Mouse (Mus musculus): Measurements from ENCODE around the gene Htt. TPM values are rescaled to one million over a fixed set of nuclear protein-coding genes. Genes with fewer than 3 reads are reported as not detected.
"Not testable (repeated sequence)": the region's sequence is repeated elsewhere in the genome, so short reads cannot be mapped to it uniquely, and the experiment has no call there.

Htt gene
- polyA plus RNA-seq (2015; fragmentation: Nextera tagmentation; extraction: Ambion mirVana): 4.8 and 4.9 TPM in 2 replicates

DNA sequence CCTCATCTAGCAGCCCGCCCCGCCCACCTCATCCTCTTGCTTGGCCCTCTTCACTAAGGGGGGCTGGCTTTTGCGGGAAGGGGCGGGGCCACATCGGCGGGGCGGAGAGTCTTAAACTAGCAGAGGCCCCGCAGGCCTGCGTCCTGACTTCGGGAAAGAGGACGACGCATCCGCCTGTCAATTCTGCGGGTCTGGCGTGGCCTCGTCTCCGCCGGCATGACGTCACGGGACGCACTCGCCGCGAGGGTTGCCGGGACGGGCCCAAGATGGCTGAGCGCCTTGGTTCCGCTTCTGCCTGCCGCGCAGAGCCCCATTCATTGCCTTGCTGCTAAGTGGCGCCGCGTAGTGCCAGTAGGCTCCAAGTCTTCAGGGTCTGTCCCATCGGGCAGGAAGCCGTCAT is at the start of gene Htt:
TSS of gene Htt (plus strand) at position 232 of the 400 bp plus-strand sequence.
- Histone ChIP-seq H3K27ac (peak within 1 kb of the TSS; percentile 91), H3K4me1 (replicated peaks) (peaks cover 35% of the 10 kb centered on the region), H3K27me3 (no peaks in the 10 kb centered on the region), H3K4me3 (replicated peaks) (peak within 1 kb of the TSS; percentile 98), H3K4me2 (peak within 1 kb of the TSS; percentile 91), H3K9me3 (replicated peaks) (no peaks in the 10 kb centered on the region), H3K36me3 (no peaks in the 10 kb centered on the region), H3K9ac (peak within 1 kb of the TSS; percentile 99)
- peak; percentile 94 for DNase-seq
- peak; percentile 95 for ATAC-seq (ENCODE audit: low read depth)
- under 1% methylated on average over 35 of the region's 35 CpGs for WGBS (ENCODE audit: insufficient replicate concordance)

DNA sequence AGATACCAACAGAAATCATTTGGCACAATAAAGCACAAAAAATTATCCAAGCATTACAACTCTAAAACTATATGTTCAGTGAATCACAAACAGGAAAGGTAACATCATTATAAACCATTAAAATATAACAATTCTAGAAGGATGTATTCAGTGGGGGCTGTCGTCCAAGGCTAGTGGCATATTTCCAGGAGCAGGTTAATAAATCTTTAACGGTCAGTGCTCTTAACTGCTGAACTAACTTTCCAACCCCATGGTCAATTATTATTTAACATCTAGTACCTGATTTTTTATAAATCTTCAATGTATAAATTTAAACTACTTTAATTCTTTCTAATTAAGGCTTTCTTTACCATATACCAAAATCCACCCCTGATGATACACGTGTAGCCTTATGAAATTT is 47.2 kb upstream of the Htt start:
- not testable (repeated sequence) for H3K4me1 ChIP-seq (replicated peaks); ATAC-seq (ENCODE audit: low read depth); H3K9ac ChIP-seq; H3K4me2 ChIP-seq; DNase-seq; H3K27ac ChIP-seq; H3K9me3 ChIP-seq (replicated peaks); H3K27me3 ChIP-seq; H3K4me3 ChIP-seq (replicated peaks); H3K36me3 ChIP-seq
- 65% methylated on average over 3 of the region's 3 CpGs for WGBS (ENCODE audit: insufficient replicate concordance)

- WGBS (ENCODE audit: insufficient replicate concordance): 58% methylated on average over 5 of the region's 5 CpGs
- no peak for DNase-seq
- no peaks in the 10 kb centered on the region for H3K4me1 ChIP-seq (replicated peaks)
- H3K27ac ChIP-seq: no peak overlapping the region
- H3K27me3 ChIP-seq: peaks cover 5% of the 10 kb centered on the region; the same call in 1 of the 2 replicates
- ATAC-seq (ENCODE audit: low read depth): no peak
- H3K9me3 ChIP-seq (replicated peaks): no peaks in the 10 kb centered on the region
- no peak overlapping the region for H3K4me3 ChIP-seq (replicated peaks)
- no peak overlapping the region for H3K4me2 ChIP-seq
- no peak overlapping the region for H3K9ac ChIP-seq
- no peaks in the 10 kb centered on the region for H3K36me3 ChIP-seq
These were observed 46.7 kb upstream of the Htt start for GRCm38 (mm10) chr5:34714816-34715215.

DNA sequence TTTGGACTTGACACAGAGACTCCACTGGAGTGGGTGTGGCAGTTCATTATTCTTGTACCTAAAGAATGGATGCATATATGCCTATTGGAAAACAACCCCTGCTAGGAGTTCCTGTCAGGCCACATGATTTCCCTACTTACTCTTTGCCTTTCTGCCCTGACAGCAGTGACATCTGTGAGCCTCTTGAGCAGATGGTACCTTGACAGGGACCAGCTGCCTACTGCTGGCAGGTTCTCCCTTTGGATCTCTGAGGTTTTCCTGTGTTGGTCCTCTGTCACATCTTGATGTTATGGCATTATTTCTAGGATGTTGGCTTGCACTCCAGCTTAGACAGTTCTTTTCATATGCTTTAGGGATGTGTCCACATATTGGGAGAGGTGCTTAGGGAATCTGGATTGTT is 32.4 kb upstream of the Htt start:
- no peak overlapping the region for H3K27ac ChIP-seq
- DNase-seq (no peak), ATAC-seq (ENCODE audit: low read depth) (no peak)
- no peak overlapping the region for H3K4me3 ChIP-seq (replicated peaks)
- no peak overlapping the region for H3K9ac ChIP-seq
- H3K4me2 ChIP-seq: no peak overlapping the region
- H3K4me1 ChIP-seq (replicated peaks): peaks cover 13% of the 10 kb centered on the region
- H3K27me3 ChIP-seq: no peaks in the 10 kb centered on the region
- H3K9me3 ChIP-seq (replicated peaks): no peaks in the 10 kb centered on the region
- H3K36me3 ChIP-seq: no peaks in the 10 kb centered on the region

DNA sequence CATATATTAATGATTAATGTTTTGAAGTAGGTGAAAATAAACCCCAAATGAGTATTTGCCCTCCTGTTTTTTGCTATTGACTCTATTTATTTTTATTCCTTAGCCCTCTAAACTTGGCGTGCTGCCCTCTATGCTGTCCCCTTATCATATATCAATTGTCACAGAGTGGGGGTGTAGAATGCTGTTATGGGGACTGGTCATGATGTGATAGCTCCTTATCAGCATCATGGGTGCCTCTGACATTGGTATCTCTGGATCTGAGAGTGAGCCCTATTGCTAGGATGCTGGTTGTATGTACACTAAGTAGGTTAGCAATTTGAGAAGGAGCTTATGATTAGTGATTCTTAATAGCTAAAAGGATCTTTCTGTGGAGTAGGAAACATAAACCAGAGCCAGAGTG is 31.3 kb upstream of the Htt start:
- H3K9ac ChIP-seq: no peak overlapping the region
- no peaks in the 10 kb centered on the region for H3K9me3 ChIP-seq (replicated peaks)
- no peak overlapping the region for H3K4me3 ChIP-seq (replicated peaks)
- H3K4me1 ChIP-seq (replicated peaks): peaks cover 13% of the 10 kb centered on the region
- ATAC-seq (ENCODE audit: low read depth) (peak; percentile 84), DNase-seq (peak; percentile 11)
- no peaks in the 10 kb centered on the region for H3K36me3 ChIP-seq
- H3K27ac ChIP-seq: no peak overlapping the region
- 0 out of 2 replicates have a peak, but pooled peaks cover 2% of the 10 kb centered on the region for H3K27me3 ChIP-seq
- 21% methylated on average over 1 of the region's 1 CpGs for WGBS (ENCODE audit: insufficient replicate concordance)
- H3K4me2 ChIP-seq: no peak overlapping the region

- no peak for ATAC-seq (ENCODE audit: low read depth)
- H3K9me3 ChIP-seq (replicated peaks): no peaks in the 10 kb centered on the region
- no peak overlapping the region for H3K9ac ChIP-seq
- H3K4me2 ChIP-seq: no peak overlapping the region
- H3K27ac ChIP-seq: no peak overlapping the region
- no peak overlapping the region for H3K4me3 ChIP-seq (replicated peaks)
- no peaks in the 10 kb centered on the region for H3K4me1 ChIP-seq (replicated peaks)
- H3K36me3 ChIP-seq: no peaks in the 10 kb centered on the region
- 50% methylated on average over 3 of the region's 3 CpGs for WGBS (ENCODE audit: insufficient replicate concordance)
- DNase-seq: no peak
- H3K27me3 ChIP-seq: peaks cover 14% of the 10 kb centered on the region; the same call in 1 of the 2 replicates
These were observed 10.1 kb upstream of the Htt start for GRCm38 (mm10) chr5:34751477-34751876.

DNA sequence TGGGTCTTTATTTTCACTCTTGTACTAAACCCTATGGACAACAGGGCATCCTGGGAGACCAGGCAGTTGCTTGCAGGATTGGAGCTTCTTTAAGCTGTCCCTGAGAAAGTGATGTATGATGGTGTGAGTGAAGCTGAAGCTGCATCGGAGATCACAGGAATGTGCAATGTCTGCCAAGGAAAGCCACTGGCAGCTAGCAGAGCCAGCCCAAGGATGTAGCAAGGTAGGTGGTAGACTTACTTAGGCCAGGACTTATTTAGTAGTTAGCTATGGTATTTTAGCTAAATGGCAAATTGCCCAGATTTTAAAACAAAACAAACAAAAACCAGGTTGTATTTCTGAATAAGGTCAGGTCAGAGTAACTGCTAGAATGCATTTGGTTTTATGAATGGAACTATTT is 2.8 kb upstream of the Htt start:
- H3K4me3 ChIP-seq (replicated peaks): no peak overlapping the region
- DNase-seq: no peak

DNA sequence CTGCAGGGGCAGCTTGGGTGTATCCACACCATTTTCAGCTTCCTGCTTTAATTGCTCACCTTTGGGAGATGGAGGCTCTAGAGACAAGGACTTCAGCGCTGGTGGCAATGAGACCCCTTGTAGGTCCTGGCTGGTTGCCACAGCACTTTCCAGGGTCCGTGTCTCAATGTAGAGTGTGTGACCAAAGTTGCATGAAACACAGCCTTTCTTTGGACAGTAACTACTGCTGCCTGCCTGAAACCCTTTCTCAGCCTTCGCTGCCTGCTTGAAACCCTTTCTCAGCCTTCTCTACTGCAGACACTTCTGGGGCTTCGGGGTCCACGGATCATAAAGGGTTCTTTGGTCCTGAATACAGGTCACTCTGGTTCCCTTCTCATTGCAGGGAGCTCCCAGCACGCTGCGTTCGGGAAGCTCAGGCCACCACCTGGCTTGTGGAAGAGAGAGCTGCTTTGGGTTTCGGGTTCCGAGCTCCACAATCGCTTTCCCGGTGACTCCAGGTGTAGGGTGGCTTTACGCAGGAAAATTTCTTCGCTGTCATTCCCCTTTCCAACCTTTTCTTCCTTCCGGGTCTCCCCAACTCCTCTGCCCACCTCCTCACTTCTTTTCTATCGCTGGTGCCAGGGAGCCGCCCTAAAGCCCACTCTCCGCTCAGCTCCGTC is 561 bp upstream of the Htt start:
- Histone ChIP-seq H3K4me1 (replicated peaks) (peaks cover 30% of the 10 kb centered on the region), H3K4me3 (replicated peaks) (peak overlapping the region; percentile 98), H3K27me3 (peaks cover under 1% of the 10 kb centered on the region; the same call in 1 of the 2 replicates), H3K36me3 (no peaks in the 10 kb centered on the region), H3K9ac (peak overlapping the region; percentile 99), H3K27ac (peak overlapping the region; percentile 91), H3K9me3 (replicated peaks) (no peaks in the 10 kb centered on the region), H3K4me2 (peak overlapping the region; percentile 91)
- DNase-seq (peak; percentile 3), ATAC-seq (ENCODE audit: low read depth) (peak; percentile 6; the same call in 1 of the 2 replicates)
- 2% methylated on average over 19 of the region's 19 CpGs for WGBS (ENCODE audit: insufficient replicate concordance)

More for the DNA sequence above, 2.8 kb upstream of the Htt start:
- Histone ChIP-seq H3K9me3 (replicated peaks) (no peaks in the 10 kb centered on the region), H3K4me1 (replicated peaks) (peaks cover 16% of the 10 kb centered on the region), H3K27me3 (peaks cover 5% of the 10 kb centered on the region; the same call in 1 of the 2 replicates), H3K36me3 (no peaks in the 10 kb centered on the region), H3K9ac (no peak overlapping the region), H3K4me2 (no peak overlapping the region), H3K27ac (no peak overlapping the region)
- WGBS (ENCODE audit: insufficient replicate concordance): 73% methylated on average over 1 of the region's 1 CpGs
- ATAC-seq (ENCODE audit: low read depth): no peak

- H3K4me3 ChIP-seq (replicated peaks): peak overlapping the region; percentile 98
- ATAC-seq (ENCODE audit: low read depth): peak; percentile 50
- peak overlapping the region; percentile 99 for H3K9ac ChIP-seq
- peaks cover 38% of the 10 kb centered on the region for H3K4me1 ChIP-seq (replicated peaks)
- H3K4me2 ChIP-seq: peak overlapping the region; percentile 91
- no peaks in the 10 kb centered on the region for H3K27me3 ChIP-seq
- H3K36me3 ChIP-seq: no peaks in the 10 kb centered on the region
- no peaks in the 10 kb centered on the region for H3K9me3 ChIP-seq (replicated peaks)
- under 1% methylated on average over 46 of the region's 54 CpGs for WGBS (ENCODE audit: insufficient replicate concordance)
- DNase-seq: peak; percentile 44
- peak overlapping the region; percentile 91 for H3K27ac ChIP-seq
These were observed 533 bp downstream of the Htt start for GRCm38 (mm10) chr5:34761934-34762611.

GRCm38 (mm10) chr5:34771818-34772217 is 10.3 kb downstream of the Htt start:
- Histone ChIP-seq H3K9me3 (replicated peaks) (no peaks in the 10 kb centered on the region), H3K4me2 (no peak overlapping the region), H3K27ac (no peak overlapping the region), H3K27me3 (no peaks in the 10 kb centered on the region), H3K4me3 (replicated peaks) (no peak overlapping the region), H3K36me3 (no peaks in the 10 kb centered on the region), H3K4me1 (replicated peaks) (peaks cover 32% of the 10 kb centered on the region), H3K9ac (no peak overlapping the region)
- no peak for ATAC-seq (ENCODE audit: low read depth)
- no peak for DNase-seq
- 73% methylated on average over 3 of the region's 3 CpGs for WGBS (ENCODE audit: insufficient replicate concordance)

GRCm38 (mm10) chr5:34772696-34773245 is 11.2 kb downstream of the Htt start:
- no peak overlapping the region for H3K4me3 ChIP-seq (replicated peaks)
- DNase-seq (no peak), ATAC-seq (ENCODE audit: low read depth) (no peak)
- H3K27ac ChIP-seq: no peak overlapping the region
- no peak overlapping the region for H3K4me2 ChIP-seq
- no peaks in the 10 kb centered on the region for H3K36me3 ChIP-seq
- 87% methylated on average over 4 of the region's 4 CpGs for WGBS (ENCODE audit: insufficient replicate concordance)
- peaks cover 24% of the 10 kb centered on the region for H3K4me1 ChIP-seq (replicated peaks)
- H3K9me3 ChIP-seq (replicated peaks): no peaks in the 10 kb centered on the region
- no peak overlapping the region for H3K9ac ChIP-seq
- no peaks in the 10 kb centered on the region for H3K27me3 ChIP-seq
